In genomic region chr11:117080209-117080608, GRCm38 (mm10) we compare ENCODE assay signal across 16 mouse cellular contexts. TPM values are rescaled to one million over a fixed set of nuclear protein-coding genes. Genes with fewer than 3 reads are reported as not detected.
A peak's percentile ranks its signal among the peaks of the same experiment; 100 is the strongest.
DNase-seq lines count a peak whose midpoint lies in the region; ATAC-seq and TF ChIP-seq lines count a peak whose summit lies in the region.
"Had no signal": no experiment of that assay in that cellular context is flagged by ENCODE, and none has a peak within 500 bp of the region (broad histone marks: within the 10 kb centered on the region; RNA-seq: fewer than 3 reads in every experiment).

No protein-coding gene starts in this region.

- WGBS in heart, embryonic 14.5 days = 83% methylated on average over 11 of the region's 11 CpGs
- WGBS in lung, embryonic 14.5 days = 88% methylated on average over 11 of the region's 11 CpGs

- no peaks in the 10 kb centered on the region for H3K9me3 ChIP-seq in heart, embryonic 14.5 days (ENCODE audit: control insufficient read depth, low read length)
- H3K9me3 ChIP-seq in lung, embryonic 14.5 days (ENCODE audit: low read depth, low read length) = no peaks in the 10 kb centered on the region
- H3K9me3 ChIP-seq in G1E (replicated peaks) = no peaks in the 10 kb centered on the region
- H3K9me3 ChIP-seq: midbrain, embryonic 12.5 days had no signal

- no peak for DNase-seq in heart, adult 18-20 months
- no peak for DNase-seq in lung, embryonic 14.5 days
- DNase-seq in lung, postnatal 25 days (ENCODE audit: low spot score) = no peak
- no peak for DNase-seq in G1E (ENCODE audit: low spot score)
- DNase-seq in right cerebral cortex, postnatal 25 days = peak; percentile 68
- no peak for DNase-seq in retina, embryonic 14.5 days (ENCODE audit: low spot score)
- no peak for DNase-seq in spleen, postnatal 36 days (ENCODE audit: low spot score in 2 of 2)
- DNase-seq: cerebellum, adult 18-20 months; gastrocnemius, postnatal 10 days; heart, postnatal 10 days; kidney, postnatal 36 days; thymus, postnatal 14 days had no signal

- peak overlapping the region; percentile 2; the same call in 1 of the 2 replicates for H3K9ac ChIP-seq in heart, embryonic 14.5 days (ENCODE audit: low read length)
- H3K9ac ChIP-seq in lung, embryonic 14.5 days = no peak overlapping the region; the same call in 1 of the 2 replicates
- H3K9ac ChIP-seq: midbrain, embryonic 12.5 days had no signal

- no peak for ATAC-seq in heart, embryonic 14.5 days (ENCODE audit: insufficient number of reproducible peaks, insufficient read depth, low FRiP score, low read depth)
- no peak for ATAC-seq in lung, embryonic 14.5 days (ENCODE audit: insufficient read depth)
- no peak for ATAC-seq in G1E (ENCODE audit: extremely low read depth, insufficient number of reproducible peaks, low FRiP score, poor library complexity, severe bottlenecking)
- ATAC-seq: CD4-positive, CD25-positive, alpha-beta regulatory T cell, adult 4 months; lung, postnatal 0 days had no signal

- peaks cover 37% of the 10 kb centered on the region for H3K36me3 ChIP-seq in heart, embryonic 14.5 days (ENCODE audit: control insufficient read depth, insufficient read depth, low read length)
- peaks cover 35% of the 10 kb centered on the region for H3K36me3 ChIP-seq in lung, embryonic 14.5 days (ENCODE audit: insufficient read depth)
- H3K36me3 ChIP-seq in G1E (replicated peaks) = peaks cover 71% of the 10 kb centered on the region

- H3K27me3 ChIP-seq in heart, embryonic 14.5 days (ENCODE audit: control insufficient read depth, insufficient read depth, low read length) = no peaks in the 10 kb centered on the region
- no peaks in the 10 kb centered on the region for H3K27me3 ChIP-seq in lung, embryonic 14.5 days (ENCODE audit: insufficient read depth, low read length)
- no peaks in the 10 kb centered on the region for H3K27me3 ChIP-seq in G1E (ENCODE audit: insufficient read depth, low read length)
- H3K27me3 ChIP-seq: midbrain, embryonic 12.5 days had no signal

- peaks cover 30 to 48% of the 10 kb centered on the region in 2 experiments for H3K4me1 ChIP-seq in heart, embryonic 14.5 days (ENCODE audit: control insufficient read depth in 2 of 2, insufficient read depth in 2 of 2, low read length in 2 of 2)
- H3K4me1 ChIP-seq in lung, embryonic 14.5 days (ENCODE audit: insufficient read depth) = peaks cover 31% of the 10 kb centered on the region
- peaks cover 67% of the 10 kb centered on the region for H3K4me1 ChIP-seq in G1E (ENCODE audit: insufficient read depth, low read depth, low read length)

- H3K4me3 ChIP-seq in heart, embryonic 14.5 days (ENCODE audit: control insufficient read depth in 1 of 2, insufficient read depth in 1 of 2, low read depth in 1 of 2, low read length in 2 of 2) = no peak overlapping the region
- no peak overlapping the region for H3K4me3 ChIP-seq in lung, embryonic 14.5 days (ENCODE audit: low read depth, low read length)
- peak overlapping the region; percentile 56; the same call in 1 of the 2 replicates for H3K4me3 ChIP-seq in G1E (ENCODE audit: low read depth, low read length)
- H3K4me3 ChIP-seq: midbrain, embryonic 12.5 days had no signal

- peak overlapping the region in 1 of 2 experiments; percentile 89; a peak in 2 of 4 replicates for H3K27ac ChIP-seq in heart, embryonic 14.5 days (replicated peaks in 1 of 2; ENCODE audit: control insufficient read depth in 1 of 2, insufficient read depth in 1 of 2, low read depth in 2 of 2, low read length in 2 of 2)
- 0 out of 2 replicates have a peak overlapping the region, but pooled peaks have one; percentile 18 for H3K27ac ChIP-seq in lung, embryonic 14.5 days (ENCODE audit: low read depth)

- no peak for TF ChIP-seq CTCF in lung, embryonic 14.5 days (IDR thresholded peaks at IDR 0.05; ENCODE audit: low read depth)
- TF ChIP-seq CTCF in G1E (IDR thresholded peaks at IDR 0.05; ENCODE audit: low read depth, low read length) = no peak

- H3K4me2 ChIP-seq in heart, embryonic 14.5 days (ENCODE audit: low read length) = no peak overlapping the region
- no peak overlapping the region for H3K4me2 ChIP-seq in lung, embryonic 14.5 days
- H3K4me2 ChIP-seq: midbrain, embryonic 12.5 days had no signal

RNA-seq across cellular contexts. Expression of gene Sec14l1, which starts 34.8 kb away (rescaled TPM):
- polyA plus RNA-seq in heart, embryonic 14.5 days (2014; fragmentation: Nextera tagmentation; extraction: Ambion mirVana) = 33.2 and 34.2 TPM in 2 replicates
- total RNA-seq in heart, adult 18-20 months (2021) = 10 to 100 TPM; 86.8 to 98.2 TPM
- polyA plus RNA-seq in lung, embryonic 14.5 days (2014; fragmentation: Nextera tagmentation; extraction: Ambion mirVana) = 44.3 and 46.2 TPM in 2 replicates
- total RNA-seq in G1E (2014; fragmentation: Nextera tagmentation) = 72.9 and 82.8 TPM in 2 replicates
- total RNA-seq in G1E (2017) = 76.1 and 77.8 TPM in 2 replicates
- polyA plus RNA-seq in G1E (2012) = 88.9 and 95.5 TPM in 2 replicates
